Mouse (Mus musculus): ENCODE results near the gene Nme7. TPM values are rescaled to one million over a fixed set of nuclear protein-coding genes. Genes with fewer than 3 reads are reported as not detected.

The Nme7 gene
- polyA plus RNA-seq, 1 experiment = 0.27 TPM

- Histone ChIP-seq H3K4me3 (replicated peaks) (no peak overlapping the region), H3K9me3 (ENCODE audit: control insufficient read depth, low read length) (no peaks in the 10 kb centered on the region), H3K36me3 (ENCODE audit: control insufficient read depth) (no peaks in the 10 kb centered on the region), H3K27me3 (ENCODE audit: control insufficient read depth) (no peaks in the 10 kb centered on the region), H3K4me1 (ENCODE audit: control insufficient read depth) (no peaks in the 10 kb centered on the region)
- TF ChIP-seq GATA1 (IDR thresholded peaks at IDR 0.05; ENCODE audit: low read length) (no peak), TAL1 (IDR thresholded peaks at IDR 0.05; ENCODE audit: low read length) (no peak)
These were observed 172.0 kb downstream of the Nme7 start for GRCm38 (mm10) chr1:164475895-164476294.

DNA sequence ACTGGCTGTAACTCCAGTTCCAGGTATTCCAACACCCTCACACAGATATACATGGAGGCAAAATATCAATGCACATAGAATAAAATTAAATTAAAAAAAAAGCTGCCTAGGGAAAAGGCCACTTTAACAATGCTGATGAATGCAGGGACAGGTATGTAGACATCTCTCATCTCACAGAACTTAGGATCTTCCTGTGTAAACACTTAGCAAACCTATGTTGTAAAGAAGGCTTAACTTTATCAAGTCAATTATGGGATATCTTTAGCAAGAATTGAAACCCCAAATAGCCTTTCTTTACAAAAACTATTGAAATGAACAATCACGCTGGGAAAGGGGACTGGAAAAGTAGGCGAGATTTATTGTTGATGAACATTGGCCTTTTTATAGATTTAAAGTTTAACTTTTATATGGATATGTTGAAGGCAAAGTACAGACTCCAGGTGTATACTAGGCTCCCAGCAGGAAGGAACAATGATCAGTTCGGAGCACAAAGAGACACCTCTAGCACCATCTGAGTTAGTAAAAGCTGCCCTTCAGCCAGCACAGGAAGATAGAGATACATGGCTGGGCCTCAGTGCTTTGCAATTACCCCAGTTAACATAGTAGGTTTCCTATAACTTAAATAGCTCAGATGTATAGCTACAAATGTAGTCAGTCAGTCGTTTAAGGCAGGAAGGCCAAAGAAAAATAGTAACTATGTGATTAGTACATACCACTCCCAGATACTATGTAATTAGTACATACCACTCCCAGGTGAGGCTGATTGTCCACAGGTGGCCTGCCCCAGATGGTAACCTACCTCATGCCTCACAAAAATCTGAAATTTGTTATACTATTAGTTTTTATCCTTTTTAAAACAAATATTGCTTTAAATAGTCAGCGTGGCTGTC, 177.1 kb downstream of the Nme7 start:
- Histone ChIP-seq H3K36me3 (ENCODE audit: control insufficient read depth) (no peaks in the 10 kb centered on the region), H3K4me1 (ENCODE audit: control insufficient read depth) (no peaks in the 10 kb centered on the region), H3K27me3 (ENCODE audit: control insufficient read depth) (no peaks in the 10 kb centered on the region), H3K4me3 (replicated peaks) (no peak overlapping the region), H3K9me3 (ENCODE audit: control insufficient read depth, low read length) (no peaks in the 10 kb centered on the region)
- no peak for TF ChIP-seq TAL1 (IDR thresholded peaks at IDR 0.05; ENCODE audit: low read length)
- TF ChIP-seq GATA1 (IDR thresholded peaks at IDR 0.05; ENCODE audit: low read length) = no peak

- Histone ChIP-seq H3K4me1 (ENCODE audit: control insufficient read depth) (no peaks in the 10 kb centered on the region), H3K9me3 (ENCODE audit: control insufficient read depth, low read length) (no peaks in the 10 kb centered on the region), H3K27me3 (ENCODE audit: control insufficient read depth) (no peaks in the 10 kb centered on the region), H3K36me3 (ENCODE audit: control insufficient read depth) (no peaks in the 10 kb centered on the region), H3K4me3 (replicated peaks) (no peak overlapping the region)
- TF ChIP-seq GATA1 (IDR thresholded peaks at IDR 0.05; ENCODE audit: low read length) (no peak), TAL1 (IDR thresholded peaks at IDR 0.05; ENCODE audit: low read length) (no peak)
These were observed 177.9 kb downstream of the Nme7 start for GRCm38 (mm10) chr1:164481645-164482354.

- Histone ChIP-seq H3K4me3 (replicated peaks) (no peak overlapping the region), H3K9me3 (ENCODE audit: control insufficient read depth, low read length) (no peaks in the 10 kb centered on the region), H3K36me3 (ENCODE audit: control insufficient read depth) (no peaks in the 10 kb centered on the region), H3K27me3 (ENCODE audit: control insufficient read depth) (no peaks in the 10 kb centered on the region), H3K4me1 (ENCODE audit: control insufficient read depth) (no peaks in the 10 kb centered on the region)
- TF ChIP-seq GATA1 (IDR thresholded peaks at IDR 0.05; ENCODE audit: low read length) = no peak
- no peak for TF ChIP-seq TAL1 (IDR thresholded peaks at IDR 0.05; ENCODE audit: low read length)
These were observed 178.9 kb downstream of the Nme7 start for GRCm38 (mm10) chr1:164482833-164483232.

DNA sequence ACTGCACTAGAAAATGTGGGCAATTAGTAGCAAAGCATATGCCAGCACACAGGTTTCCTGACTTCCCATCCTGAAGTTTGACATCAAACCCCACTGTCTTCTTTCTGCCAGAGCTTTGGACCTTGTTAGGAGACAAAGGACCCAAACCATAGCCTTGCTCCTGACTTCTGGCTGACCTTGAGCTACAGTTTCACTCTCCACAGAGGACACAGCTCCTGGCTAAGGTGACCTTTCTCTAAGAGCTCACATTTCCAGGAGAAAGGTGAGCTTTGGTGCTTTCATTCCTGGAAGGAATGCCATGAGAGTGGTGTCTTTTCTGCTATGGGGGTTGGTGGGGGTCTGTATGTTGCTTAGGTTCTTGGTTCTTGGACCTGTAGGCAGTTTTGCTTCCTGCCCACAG, 179.8 kb downstream of the Nme7 start:
- Histone ChIP-seq H3K4me3 (replicated peaks) (no peak overlapping the region), H3K4me1 (ENCODE audit: control insufficient read depth) (no peaks in the 10 kb centered on the region), H3K27me3 (ENCODE audit: control insufficient read depth) (no peaks in the 10 kb centered on the region), H3K36me3 (ENCODE audit: control insufficient read depth) (no peaks in the 10 kb centered on the region), H3K9me3 (ENCODE audit: control insufficient read depth, low read length) (no peaks in the 10 kb centered on the region)
- TF ChIP-seq TAL1 (IDR thresholded peaks at IDR 0.05; ENCODE audit: low read length) = no peak
- no peak for TF ChIP-seq GATA1 (IDR thresholded peaks at IDR 0.05; ENCODE audit: low read length)

Other genes with a start within 250 kb of the Nme7 start
- gene Sell, start 242.1 kb upstream of the Nme7 start, polyA plus RNA-seq (2012) = 0.05 TPM in 1 of 2 replicates, not detected in the other
- gene Selp, start 188.9 kb upstream of the Nme7 start, polyA plus RNA-seq (2012) = 0.03 and 0.13 TPM in 2 replicates
- gene F5, start 152.3 kb upstream of the Nme7 start, polyA plus RNA-seq (2012) = 0.01 TPM in 2 replicates
- gene Slc19a2, start 55.1 kb upstream of the Nme7 start, polyA plus RNA-seq (2012) = 0.07 and 0.36 TPM in 2 replicates
- 0.07 and 0.22 TPM in 2 replicates for gene Ccdc181, start 28.5 kb upstream of the Nme7 start, polyA plus RNA-seq (2012)
- gene Blzf1, start 3.4 kb downstream of the Nme7 start, polyA plus RNA-seq (2012) = 0.12 and 0.21 TPM in 2 replicates
- not detected in 2 replicates for gene Atp1b1, start 154.2 kb downstream of the Nme7 start, polyA plus RNA-seq (2012)